Mouse (Mus musculus): ENCODE measurements around the gene Lce1f.

The Lce1f gene

DNA sequence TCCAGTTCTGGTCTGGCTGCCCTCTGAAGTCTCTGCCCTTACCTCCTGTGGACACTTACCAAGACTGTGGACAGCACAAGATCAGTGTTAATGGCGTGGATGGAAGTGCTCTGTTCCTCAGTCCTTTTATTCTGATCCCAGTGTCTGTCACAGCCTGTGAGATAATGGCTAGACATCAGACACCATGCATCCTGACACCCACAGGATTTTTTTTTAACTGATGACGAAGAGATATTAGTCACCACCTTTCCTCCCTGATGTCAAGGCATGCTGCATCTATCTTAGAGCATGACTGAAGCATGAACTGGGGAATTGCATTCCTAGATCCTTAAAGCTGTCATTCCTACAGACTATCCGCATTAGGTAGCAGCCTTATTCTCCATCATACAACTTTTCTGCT lies at the start of gene Lce1f:
Gene Lce1f, minus strand, starts transcription at position 101 of the 400 bp plus-strand sequence.
- DNase-seq (ENCODE audit: low spot score in 2 of 2): no peak

DNA sequence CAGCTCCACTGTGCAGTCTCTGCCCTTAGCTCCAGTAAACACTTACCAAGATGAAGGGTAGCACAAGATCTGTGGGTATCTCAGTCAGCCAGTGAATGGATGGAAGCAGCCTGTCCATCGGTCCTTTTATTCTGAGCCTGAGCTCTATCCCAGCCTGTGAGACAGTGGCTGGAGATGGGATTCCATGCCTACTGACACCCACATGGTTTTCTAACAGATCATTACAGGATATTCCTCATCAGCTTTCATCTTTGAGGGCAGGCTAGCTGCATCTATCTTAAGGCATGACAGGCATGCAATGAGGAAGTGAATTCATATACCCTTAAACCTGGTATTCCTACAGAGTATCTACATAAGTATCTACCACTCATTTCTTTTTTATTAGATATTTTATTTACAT lies 44.8 kb upstream of the Lce1f start, which contains the start of gene Lce1h:
Gene Lce1h, minus strand, starts transcription at position 101 of the 400 bp plus-strand sequence.
- DNase-seq (ENCODE audit: low spot score in 2 of 2): no peak

DNA sequence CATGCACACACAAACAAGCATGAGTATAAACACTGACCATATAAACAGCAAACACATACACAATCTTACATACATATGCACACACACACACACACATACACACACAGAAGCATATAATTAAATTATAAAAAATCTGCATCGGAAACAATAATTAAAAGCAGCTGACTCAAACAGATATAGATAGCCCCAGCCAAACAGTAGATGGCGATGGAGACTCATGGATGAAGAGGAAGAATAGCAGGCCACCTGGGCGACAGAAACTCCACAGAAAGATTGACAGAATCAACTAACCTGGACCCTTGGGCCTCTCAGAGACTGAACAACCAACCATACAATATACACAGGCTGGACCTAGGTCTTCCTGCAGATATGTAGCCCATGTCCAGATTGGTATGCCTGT lies 33.0 kb upstream of the Lce1f start:
- DNase-seq (ENCODE audit: low spot score in 2 of 2): no peak

DNA sequence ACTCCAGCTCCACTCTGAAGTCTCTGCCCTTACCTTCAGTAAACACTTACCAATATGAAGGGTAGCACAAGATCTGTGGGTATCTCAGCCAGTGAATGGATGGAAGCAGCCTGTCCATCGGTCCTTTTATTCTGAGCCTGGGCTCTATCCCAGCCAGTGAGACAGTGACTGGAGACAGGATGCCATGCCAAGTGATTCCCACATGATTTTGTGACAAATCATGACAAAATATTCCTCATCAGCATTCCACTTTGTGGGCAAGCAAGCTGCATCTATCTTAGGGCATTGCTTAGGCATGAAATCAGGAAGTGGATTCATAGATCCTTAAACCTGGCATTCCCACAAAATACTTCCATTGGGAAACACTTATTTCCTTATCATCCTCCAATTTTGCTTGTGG lies 32.1 kb upstream of the Lce1f start, which contains the start of gene Lce1g:
Gene Lce1g, minus strand, starts transcription at position 101 of the 400 bp plus-strand sequence.
- no peak for DNase-seq (ENCODE audit: low spot score in 2 of 2)

DNA sequence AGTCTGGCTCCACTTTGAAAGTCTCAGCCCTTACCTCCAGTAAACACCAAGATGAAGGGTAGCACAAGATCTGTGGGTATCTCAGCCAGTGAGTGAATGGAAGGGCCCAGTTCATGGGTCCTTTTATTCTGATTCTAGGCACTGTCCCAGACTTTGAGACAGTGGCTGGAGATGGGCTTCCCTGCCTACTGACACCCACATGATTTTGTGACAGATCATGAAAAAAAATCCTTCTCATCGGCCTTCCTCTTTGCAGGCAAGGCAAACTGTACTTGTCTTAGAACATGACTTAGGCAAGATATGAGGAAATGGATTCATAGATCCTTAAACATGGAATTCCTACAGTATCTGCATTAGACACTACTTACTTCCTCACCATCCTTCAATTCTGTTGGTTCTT lies 18.8 kb upstream of the Lce1f start, which contains the start of gene Gm38119:
Gene Gm38119, minus strand, starts transcription at position 101 of the 400 bp plus-strand sequence.
- no peak for DNase-seq (ENCODE audit: low spot score in 2 of 2)

DNA sequence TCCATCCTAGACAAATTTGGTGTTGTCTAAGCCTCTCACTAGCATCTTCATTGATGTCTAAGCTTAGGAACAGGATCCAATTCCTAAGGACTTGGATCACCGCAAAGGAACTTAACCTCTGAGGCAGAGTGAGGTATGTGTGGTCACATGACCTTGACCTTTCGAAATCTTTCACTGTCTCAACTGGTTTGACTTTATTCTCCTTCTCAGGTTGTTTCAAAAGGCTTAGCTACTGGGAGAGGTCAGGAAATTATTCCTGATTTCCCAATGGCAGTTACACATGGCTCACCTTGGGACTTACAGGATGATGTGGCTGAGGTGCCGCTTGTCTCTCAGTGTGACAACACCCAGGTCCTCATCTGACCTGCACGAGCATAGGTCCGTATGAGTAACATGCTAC lies 2.5 kb upstream of the Lce1f start:
- DNase-seq (ENCODE audit: low spot score in 2 of 2): no peak

DNA sequence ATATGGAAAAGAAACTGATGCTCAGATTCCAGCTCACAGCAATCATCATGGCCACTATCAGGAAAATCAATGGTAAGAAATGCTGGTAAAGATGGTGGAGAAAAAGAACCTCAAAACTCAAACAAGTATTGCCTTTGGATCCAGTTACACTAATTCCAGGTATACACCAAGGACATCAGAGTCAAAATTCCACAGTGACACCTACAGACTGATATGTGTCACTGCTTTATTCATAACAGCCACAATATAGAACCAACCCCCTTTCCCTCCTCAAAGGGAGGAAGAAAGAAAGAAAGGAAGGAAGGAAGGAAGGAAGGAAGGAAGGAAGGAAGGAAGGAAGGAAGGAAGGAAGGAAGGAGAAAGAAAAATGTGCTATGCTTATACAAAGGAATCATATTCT lies 5.0 kb downstream of the Lce1f start:
- no peak for DNase-seq (ENCODE audit: low spot score in 2 of 2)

DNA sequence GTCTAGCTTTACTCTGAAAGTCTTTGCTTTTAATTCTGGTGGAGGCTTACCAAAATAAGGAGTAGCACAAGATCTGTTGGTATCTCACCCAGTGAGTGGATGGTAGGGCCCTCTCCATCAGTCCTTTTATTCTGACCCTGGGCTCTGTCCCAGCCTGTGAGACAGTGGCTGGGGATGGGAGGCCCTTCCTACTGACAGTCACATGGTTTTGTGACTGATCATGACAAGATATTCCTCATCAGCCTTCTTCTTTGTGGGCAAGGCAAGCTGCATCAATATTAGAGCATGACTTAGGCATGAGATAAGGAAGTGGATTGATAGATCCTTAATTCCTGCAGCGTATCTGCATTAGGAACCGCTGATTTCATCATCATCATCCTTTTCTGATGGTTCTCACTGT lies 11.2 kb downstream of the Lce1f start, which contains the start of gene Lce1e:
Gene Lce1e, minus strand, starts transcription at position 101 of the 400 bp plus-strand sequence.
- DNase-seq (ENCODE audit: low spot score in 2 of 2): no peak

DNA sequence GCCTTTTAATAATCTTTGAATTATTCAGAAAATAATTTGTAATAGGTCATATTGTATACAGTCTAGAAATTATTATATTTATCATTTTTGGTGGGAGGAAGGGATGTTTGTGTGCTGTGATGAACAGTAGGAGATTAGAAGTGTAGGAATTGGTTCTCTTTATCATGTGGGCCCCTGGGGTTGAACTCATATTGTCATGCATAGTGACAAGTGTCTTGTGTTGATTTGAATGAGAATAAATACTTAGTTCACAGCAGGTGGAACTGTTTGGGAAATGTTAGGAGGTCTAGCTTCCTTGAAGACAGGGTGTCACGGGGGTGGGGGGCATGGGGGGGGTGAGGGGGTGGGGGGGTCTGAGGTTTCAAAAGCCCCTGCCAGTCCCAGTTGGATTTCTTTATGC lies 25.5 kb downstream of the Lce1f start:
- no peak for DNase-seq (ENCODE audit: low spot score in 2 of 2)

DNA sequence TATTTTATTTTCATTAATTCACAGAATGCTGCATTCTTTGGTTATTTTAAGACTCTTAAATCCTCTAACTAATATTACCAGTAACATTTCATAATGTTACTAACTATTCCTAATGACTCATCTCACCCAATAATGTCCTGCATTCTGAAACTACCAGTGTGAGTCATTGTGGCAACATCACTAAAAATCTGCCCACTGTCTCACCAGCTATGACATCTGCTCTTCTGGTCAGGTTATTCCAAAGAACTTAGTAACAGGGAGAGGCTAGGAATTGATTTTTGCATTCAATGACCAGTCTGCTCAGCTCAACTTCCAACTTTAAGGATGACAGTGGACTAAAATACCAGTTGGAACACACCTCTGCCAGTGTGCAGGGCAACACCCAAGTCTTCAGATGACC lies 28.5 kb downstream of the Lce1f start:
- DNase-seq (ENCODE audit: low spot score in 2 of 2): no peak

DNA sequence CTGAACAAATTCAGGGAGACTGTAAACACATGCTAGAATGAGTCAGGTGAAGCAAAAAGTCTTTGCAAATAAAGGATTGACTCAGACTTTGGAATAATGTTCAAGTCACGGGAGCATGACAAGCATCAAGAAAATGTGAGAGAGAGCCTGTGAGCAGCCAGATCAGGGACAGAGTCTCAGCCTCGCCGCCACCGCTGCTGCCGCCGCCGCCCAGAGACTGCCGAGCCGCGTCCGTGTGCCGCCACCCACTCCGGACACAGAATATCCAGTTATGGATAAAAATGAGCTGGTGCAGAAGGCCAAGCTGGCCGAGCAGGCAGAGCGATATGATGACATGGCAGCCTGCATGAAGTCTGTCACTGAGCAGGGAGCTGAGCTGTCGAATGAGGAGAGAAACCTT lies 31.0 kb downstream of the Lce1f start:
- DNase-seq (ENCODE audit: low spot score in 2 of 2): peak; percentile 19 to 22

DNA sequence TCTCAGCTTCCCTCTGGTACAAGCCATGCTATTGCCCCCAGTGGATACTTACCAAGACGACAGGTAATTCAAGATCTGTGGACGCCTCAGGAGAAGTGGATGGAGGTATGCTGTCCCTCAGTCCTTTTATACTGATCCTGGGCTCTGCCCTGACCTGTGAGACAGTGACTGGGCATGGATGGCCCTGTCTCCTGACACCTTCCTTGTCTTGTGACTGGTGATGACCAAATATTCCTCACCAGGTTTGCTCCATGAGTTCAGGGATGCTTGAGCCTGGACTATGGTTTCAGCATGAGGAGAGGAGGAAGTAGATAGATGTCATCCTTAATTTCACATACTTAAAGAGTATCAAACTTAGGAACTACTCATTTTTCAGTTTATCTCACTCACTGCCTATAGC lies 33.0 kb downstream of the Lce1f start, which contains the start of gene Lce1d:
Gene Lce1d, minus strand, starts transcription at position 101 of the 400 bp plus-strand sequence.
- DNase-seq (ENCODE audit: low spot score in 2 of 2): no peak

DNA sequence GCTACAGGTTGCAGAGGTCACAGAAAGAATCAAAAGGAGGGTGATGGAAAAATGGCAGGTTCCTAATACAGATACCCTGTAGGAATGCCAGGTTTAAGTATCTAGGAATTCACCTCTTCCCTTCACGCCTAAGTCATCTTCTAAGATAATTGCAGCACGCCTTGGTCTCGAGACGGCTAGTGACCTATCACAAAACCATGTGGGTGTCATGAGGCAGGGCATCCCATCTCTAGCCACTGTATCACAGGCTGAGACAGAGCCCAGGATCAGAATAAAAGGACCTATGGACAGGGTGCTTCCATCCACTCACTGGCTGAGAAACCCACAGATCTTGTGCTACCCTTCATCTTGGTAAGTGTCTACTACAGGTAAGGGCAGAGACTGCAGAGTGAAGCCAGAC lies 41.2 kb downstream of the Lce1f start, which contains the start of gene Lce1c:
Gene Lce1c, plus strand, starts transcription at position 301 of the 400 bp plus-strand sequence.
- DNase-seq (ENCODE audit: low spot score in 2 of 2): no peak

DNA sequence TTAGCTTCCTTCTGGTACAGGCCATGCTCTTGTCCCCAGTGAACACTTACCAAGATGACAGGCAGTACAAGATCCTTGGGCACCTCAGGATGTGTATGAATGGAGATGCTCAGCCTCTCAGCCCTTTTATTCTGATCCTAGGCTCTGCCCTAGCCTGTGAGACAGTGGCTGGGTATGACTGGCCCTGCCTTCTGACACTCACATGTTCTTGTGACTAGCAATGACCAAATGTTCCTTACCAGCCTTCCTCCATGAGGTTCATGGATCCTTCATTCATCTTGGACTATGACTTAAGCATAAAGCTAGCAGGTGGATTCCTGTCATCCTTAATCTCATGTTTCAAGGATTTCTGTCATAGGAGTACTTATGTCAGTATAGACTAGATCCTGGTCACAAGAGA lies 49.9 kb downstream of the Lce1f start, which contains the start of gene Lce1a2:
Gene Lce1a2, minus strand, starts transcription at position 101 of the 400 bp plus-strand sequence.
- DNase-seq (ENCODE audit: low spot score in 2 of 2): no peak
